Mouse (Mus musculus): ENCODE measurements around the gene Kl.

Kl gene

DNA sequence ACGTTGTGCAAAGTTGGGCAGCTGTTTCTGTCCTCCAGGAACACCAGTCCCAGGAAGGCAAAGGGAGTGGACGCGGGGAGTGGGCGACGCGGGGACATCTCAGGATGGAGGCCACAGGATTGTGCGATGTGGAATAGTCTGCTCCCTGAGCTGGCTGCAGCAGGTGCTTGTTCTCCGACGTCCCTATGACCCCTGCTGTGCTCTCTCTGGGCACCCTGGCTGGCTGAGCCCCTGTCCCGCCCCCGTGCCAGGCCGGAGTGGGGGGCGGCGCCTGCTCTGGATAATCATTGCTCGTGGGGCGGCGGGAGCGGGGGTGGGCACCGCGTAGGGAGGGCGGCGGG lies at the start of gene Kl:
Gene Kl (plus strand): TSS at position 280 of the 341 bp plus-strand sequence.
- DNase-seq (ENCODE audit: low read depth, low spot score): no peak

DNA sequence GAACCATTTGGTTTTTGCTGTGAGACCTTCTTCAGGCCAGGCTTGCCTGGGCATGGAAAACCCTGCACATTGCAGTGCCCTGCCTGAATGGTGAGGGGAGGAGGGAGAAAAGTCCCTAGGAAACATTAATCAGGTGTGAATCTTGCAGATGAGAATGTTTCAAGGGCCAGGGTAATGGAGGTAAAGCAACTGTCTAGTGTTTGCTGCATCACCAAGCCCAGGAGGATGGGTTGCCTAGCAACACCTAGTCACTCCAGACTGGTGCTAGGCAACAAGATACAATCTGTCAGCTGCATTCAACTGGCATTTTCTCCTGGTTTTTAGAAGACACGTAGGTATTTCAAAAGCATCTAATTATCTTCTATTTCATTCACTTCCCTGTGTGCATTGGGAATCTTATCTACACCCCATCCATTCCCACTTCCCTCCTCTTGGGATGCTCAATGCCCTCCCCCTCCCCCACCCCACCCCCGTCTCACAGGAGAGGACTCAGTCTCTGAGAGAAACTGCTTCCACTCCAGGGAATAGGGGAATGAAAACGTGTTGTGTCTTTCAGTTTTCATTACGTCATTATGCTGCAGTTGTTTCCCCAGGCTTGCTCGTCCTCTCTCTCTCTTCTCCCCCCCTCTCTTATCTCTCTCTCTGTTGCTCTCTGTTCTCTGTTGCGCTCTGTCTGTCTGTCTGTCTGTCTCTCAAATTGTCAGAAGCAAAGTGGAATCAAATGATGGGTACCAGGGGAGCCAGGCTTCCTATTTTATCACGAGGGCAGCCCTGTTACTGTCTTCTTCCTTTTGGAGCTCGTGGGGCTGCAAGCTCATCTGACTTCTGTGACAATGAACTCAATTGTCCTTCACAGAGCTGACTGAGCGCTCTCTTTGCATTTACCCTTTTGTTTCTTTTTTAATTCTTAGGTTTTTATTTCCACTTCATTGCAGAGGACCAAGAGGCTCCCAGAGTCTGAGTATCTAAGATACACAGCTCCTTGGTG lies 46.1 kb upstream of the Kl start:
- DNase-seq (ENCODE audit: low read depth, low spot score): peak; percentile 64

DNA sequence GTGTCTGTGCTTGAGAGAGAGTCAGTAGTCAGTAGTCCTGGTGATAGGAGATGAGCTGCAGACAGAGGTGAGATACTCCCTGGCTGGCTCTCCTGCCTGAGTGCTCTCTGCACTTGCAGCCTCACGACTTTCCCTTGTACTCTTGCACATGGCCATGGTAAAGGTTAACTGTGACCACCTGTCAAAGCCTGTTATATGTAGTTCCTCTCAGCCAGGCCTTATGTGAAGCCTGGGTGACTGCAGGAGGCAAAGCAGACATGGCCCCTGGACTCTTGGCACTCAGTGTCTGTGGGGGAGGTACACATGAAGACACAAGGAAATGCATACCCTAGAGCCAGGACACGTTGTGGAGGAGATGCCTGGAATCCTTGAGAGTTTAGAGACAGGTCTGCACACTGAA lies 40.3 kb upstream of the Kl start:
- DNase-seq (ENCODE audit: low read depth, low spot score): no peak

DNA sequence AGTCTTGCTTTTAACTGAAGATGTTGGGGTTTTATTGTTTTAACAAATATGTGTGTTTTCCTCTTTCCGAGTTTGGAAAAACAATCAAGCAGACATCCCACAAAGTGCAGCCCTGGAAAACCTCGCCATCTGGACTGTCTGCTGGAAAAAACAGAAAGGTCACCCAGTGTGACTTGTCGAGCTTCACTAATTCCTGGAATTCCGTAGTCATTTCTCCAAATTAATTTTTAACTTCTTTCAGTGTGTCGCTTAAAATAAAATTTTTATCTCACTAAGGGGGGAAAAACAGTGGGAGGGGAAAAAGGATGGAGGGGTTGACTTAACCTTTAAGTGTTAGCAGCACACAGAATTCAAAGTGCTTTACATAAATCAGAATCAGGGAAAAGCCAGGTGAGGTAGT lies 39.8 kb upstream of the Kl start:
- no peak for DNase-seq (ENCODE audit: low read depth, low spot score)

DNA sequence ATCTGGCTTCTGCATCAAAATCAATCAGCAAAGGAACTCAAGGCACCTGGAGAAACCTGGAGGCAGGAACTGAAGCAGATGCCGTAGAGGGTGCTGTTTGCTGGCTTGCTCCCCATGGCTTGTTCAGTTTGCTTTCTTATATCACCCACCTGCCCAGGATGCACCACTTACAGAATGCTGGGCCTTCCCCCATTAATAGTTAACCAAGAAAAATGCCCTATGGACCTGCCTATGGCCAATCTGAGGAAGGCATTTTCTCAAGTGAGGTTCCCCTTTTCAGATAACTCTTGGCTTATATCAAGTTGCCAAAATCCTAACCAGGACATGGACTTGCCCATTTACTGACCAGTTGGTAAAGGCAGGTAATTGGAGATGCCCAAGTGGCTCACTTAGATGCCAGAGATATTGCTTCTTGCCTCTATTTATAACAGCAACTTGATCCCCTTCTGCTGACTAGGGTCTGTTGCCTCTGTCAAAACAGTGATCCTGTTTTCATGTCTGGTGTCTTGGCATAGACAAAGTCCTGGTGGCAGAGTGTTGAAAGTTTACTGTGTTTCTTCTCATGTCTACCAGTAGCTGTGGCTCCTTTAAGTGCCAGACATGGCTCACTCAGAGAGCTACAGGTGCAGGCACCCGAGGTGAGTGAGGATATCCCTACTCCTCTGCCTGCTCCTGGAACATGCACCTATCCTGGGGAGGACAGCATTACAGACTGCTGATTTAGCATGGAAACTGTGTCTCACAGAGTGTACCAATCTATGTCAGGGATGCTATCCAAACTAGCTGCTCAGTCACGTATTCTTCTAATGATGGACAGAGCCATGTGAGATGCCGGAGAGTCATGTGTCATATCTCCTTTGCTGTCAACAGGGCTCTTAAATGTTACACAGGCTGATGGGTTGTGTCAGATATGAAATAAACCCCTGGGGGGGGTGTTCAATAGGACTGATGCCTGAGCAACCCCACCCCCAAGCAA lies 37.0 kb upstream of the Kl start:
- no peak for DNase-seq (ENCODE audit: low read depth, low spot score)

DNA sequence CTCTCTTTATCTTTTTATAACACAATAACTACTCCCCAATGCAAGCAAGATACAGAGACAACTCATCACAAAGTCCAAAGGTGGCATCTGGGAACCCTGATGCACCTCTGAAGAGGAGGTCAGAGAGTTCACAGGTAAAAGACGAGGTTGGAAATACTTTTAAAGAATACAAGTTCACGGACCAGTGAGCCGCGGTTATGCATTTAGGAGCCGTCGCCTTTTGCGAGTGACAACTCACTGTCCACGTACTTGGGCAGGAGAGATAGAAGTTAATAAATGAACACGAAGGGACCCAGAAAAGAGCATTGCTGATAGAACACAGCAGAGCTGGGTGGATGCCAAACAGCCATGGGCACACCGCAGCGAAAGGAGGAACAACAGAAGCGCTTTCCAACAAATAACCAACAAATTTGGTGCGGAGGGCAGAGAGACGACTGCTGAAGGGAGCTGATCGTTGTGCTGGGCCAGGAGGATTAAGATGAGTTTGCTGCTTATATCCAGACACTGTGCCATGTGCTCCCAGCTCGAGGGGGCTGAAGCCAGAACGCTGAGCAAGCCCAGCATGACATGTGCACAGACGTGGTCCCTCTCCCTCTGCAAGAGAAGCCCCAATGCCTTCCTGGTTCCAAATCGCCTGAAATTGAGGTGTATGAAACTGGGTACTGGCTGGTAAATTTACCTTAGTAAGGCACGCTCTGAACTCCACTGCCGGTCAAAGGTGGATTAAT lies 35.1 kb upstream of the Kl start:
- DNase-seq (ENCODE audit: low read depth, low spot score): no peak

DNA sequence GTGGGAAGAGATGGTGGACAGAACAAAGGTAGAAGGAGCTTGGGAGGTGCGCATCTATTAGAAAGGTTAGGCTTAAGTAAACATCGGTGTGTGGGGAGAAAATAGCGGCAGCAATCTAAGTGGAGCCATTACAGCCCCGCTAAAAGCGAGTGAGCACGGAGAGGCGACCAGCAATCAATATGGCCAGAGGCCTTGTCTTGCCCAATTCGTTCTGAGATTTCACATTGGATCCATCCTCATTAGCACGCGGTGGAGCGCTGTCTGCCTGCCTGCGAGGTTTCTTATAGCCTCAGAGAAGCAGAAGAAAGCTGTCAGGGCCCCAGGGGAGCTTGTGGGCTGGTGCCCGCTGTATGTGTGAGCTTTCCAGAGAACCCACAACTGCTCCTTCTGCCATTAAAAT lies 33.8 kb upstream of the Kl start:
- DNase-seq (ENCODE audit: low read depth, low spot score): no peak

DNA sequence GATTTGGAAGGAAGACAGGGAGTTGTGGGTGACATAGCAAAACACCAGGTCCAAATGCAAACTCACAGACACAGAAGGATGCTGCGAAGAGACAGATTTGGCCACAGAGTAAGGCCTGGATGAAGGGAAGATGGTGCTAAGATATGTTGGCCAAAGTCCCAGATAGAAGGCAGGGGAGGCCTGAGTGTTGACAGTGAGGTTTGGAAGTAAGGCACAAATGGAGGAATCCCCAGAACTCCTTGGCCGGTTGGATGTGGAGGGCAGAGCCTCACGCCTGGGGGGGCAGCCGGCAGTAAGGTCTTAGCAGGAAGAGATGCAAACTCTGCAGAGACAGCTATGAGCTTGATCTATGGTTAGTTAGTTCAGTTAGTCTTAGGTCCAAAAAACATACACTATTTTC lies 33.1 kb upstream of the Kl start:
- DNase-seq (ENCODE audit: low read depth, low spot score): no peak

DNA sequence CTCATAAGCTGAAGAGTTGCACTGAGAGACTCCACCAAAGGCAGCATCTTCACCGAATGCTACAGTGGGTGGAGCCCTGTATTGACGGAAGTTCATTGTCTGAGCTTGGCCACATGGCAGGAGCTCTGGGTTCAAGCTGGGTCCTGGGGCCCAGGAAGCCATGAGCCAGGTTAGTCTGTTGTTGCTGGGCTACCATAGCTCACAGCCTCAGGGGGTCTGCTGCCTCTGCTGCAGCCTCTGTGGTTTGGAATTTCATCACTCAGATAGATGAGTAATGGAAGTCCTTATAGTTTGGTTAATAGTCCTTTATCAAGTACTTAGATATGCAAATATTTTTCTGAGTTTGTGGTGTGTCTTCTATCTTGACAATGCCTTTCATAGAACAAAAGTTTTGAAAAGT lies 32.4 kb upstream of the Kl start:
- peak; percentile 34 for DNase-seq (ENCODE audit: low read depth, low spot score)

DNA sequence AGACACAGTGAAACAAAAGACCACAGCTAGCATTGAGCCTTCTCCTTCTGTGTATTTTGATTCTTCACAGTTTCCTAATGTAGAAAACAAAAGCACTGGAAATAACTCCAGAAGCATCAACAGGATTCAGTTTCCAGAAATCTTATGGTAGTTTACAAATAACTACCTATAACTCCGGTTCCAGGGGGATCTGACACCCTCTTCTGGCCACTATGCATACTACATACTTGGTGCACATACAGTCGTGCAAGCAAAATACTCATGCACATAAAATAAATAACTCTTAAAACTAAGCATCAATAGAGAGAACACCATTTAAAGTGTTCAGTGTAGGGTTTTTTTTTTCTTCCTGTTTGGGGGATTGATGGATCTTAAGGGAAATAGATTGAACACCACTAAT lies 23.0 kb upstream of the Kl start:
- DNase-seq (ENCODE audit: low read depth, low spot score): peak; percentile 60

DNA sequence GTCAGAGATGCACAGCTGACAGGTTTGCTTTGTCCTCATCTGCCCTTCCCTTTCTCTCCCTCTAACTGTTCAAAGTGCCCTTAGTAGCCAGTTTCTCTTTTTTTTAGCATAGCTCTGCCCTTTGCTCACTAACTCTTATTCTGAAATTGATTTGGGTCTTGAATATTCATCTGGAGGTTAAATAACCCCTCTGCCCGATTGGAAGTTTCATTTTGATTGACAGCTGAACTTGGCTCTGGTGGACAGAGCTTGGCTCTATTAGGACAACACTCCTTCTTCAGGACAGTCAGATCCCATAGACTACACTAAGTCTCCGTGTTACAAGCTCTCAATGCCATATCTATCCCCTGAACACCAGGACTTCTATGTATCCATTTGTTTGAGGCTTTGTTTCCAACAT lies 19.8 kb upstream of the Kl start:
- DNase-seq (ENCODE audit: low read depth, low spot score): no peak

DNA sequence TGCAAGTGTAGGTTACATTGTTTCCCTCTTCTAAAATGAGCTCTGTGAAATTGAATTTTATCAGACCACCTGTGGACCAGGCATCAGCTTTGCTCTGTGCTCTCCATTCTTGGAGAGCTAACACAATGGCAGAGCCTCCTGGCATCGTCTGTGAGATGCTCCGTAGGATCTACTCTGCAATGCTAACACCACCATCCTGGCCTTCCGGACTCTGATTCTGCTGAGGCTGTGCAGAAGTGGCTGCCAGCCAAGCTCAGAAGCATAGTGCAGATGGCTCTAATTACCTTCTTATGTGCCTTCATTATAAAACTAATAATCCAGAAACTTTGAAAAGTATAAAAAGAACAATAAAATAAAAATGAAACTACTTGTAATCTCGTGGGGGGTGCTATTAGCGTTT lies 16.2 kb upstream of the Kl start:
- no peak for DNase-seq (ENCODE audit: low read depth, low spot score)

DNA sequence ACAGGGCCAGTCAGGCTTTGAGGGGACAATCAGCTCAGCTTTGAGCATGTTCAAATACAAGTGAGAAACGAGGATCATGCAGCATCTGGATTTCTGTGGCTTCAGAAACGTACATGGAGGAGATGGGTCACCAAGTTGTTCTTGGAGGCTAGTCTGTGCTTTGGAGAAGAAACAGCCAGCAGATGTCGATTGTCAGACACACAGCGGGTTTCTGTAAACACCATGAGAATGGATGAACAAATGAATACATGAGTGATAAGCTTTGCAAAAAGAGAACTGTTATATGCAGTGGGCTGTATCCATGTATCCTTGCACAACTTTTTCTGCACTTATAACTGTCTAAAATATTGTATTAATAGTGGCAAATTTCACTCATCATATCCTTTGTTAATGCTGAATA lies 15.6 kb upstream of the Kl start:
- no peak for DNase-seq (ENCODE audit: low read depth, low spot score)

DNA sequence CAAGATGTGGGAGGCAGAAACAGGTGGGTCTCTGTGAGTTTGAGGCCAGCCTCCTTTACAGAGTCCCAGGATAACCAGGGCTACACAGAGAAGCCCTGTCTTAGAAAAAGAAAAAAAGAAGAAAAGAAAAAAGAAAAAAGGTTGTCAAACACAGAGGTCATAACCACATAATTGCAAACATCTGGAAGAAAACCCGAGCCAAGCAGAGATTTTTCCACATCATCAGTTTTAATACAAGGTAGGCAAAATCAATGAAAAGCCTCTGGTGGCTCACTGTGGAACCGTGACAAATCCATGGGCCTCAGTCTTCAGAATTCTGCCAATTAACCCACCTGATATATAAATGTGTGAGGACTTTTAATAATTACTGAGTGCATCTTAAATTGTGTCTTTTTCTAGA lies 14.9 kb upstream of the Kl start:
- no peak for DNase-seq (ENCODE audit: low read depth, low spot score)

DNA sequence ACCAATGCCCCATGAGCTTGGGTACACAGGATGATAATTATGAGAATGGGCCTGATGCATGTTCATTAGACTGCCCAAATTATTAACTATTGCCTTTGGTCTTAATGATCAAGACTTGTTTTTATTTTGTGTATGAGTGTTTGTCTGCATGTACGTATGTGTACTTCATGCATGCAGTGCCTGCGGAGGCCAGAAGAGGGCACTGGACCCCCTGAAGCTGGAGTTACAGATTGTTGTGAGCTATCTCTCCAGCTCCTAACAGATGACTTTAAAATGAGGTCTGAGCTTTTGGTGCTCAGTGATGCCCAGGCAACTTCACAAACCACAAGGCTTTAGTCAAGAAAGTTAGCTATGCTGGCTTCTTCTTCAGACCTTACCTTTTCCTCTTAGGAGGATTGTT lies 6.8 kb upstream of the Kl start:
- peak; percentile 66 for DNase-seq (ENCODE audit: low read depth, low spot score)

DNA sequence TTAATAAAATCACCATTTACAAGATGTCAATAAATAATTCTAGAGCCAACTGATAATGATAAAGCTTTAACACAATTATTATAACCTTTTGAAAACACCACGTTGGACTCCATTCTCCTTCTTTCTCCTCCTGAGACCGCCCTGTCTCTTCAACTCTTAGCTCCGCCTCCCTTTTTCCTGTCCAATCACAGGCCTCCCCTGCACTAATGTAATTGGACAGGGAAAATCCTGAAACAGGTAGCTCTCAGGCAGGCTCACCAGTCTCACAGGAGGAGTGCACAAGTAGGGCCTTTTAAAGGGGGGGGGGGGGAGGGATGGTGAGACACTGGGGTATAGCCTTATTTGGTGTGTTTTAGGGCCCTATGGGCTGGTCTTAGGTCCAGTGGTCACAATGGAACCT lies 3.3 kb upstream of the Kl start:
- peak; percentile 85 for DNase-seq (ENCODE audit: low read depth, low spot score)

DNA sequence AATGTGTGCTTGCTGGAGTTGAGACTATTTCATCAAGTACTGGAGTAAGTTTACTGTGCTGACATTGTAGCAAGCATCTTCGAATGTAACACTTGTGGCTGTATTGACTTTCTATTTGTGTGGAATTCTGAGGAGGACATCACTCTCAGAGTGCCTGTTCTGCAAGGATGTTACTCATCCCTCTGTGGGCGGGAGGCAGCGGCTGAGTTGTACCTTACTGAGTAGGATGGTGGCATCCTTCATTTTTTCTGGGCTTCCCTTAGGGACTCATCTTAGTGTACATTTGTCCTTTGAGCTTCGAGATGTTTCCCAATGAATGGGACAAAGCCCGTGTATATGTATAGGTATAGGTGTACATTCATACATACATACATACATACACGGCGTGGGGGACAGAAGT lies 1.1 kb upstream of the Kl start:
- no peak for DNase-seq (ENCODE audit: low read depth, low spot score)

DNA sequence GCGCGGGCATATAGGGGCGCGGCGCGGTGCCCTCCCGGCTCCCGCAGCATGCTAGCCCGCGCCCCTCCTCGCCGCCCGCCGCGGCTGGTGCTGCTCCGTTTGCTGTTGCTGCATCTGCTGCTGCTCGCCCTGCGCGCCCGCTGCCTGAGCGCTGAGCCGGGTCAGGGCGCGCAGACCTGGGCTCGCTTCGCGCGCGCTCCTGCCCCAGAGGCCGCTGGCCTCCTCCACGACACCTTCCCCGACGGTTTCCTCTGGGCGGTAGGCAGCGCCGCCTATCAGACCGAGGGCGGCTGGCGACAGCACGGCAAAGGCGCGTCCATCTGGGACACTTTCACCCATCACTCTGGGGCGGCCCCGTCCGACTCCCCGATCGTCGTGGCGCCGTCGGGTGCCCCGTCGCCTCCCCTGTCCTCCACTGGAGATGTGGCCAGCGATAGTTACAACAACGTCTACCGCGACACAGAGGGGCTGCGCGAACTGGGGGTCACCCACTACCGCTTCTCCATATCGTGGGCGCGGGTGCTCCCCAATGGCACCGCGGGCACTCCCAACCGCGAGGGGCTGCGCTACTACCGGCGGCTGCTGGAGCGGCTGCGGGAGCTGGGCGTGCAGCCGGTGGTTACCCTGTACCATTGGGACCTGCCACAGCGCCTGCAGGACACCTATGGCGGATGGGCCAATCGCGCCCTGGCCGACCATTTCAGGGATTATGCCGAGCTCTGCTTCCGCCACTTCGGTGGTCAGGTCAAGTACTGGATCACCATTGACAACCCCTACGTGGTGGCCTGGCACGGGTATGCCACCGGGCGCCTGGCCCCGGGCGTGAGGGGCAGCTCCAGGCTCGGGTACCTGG lies 488 bp downstream of the Kl start:
- no peak for DNase-seq (ENCODE audit: low read depth, low spot score)

DNA sequence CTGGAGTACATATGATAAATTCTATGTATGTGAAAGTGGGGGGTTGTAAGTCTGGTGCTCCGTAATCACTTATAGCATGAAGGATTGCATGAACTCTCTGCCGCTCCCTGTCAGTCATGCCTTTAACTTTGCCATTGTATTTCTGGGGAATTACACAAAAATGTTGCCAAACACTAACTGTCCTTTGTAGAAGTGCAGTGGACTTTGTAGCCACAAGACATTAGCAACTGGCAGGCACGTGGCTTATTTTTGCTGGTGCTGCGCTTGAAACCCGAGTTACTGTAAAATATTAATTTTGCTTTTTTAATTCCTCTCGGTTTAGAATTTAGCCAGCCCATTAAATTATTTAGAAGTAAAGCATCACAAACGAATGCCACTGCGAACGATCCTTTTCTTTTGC lies 2.4 kb downstream of the Kl start:
- no peak for DNase-seq (ENCODE audit: low read depth, low spot score)

DNA sequence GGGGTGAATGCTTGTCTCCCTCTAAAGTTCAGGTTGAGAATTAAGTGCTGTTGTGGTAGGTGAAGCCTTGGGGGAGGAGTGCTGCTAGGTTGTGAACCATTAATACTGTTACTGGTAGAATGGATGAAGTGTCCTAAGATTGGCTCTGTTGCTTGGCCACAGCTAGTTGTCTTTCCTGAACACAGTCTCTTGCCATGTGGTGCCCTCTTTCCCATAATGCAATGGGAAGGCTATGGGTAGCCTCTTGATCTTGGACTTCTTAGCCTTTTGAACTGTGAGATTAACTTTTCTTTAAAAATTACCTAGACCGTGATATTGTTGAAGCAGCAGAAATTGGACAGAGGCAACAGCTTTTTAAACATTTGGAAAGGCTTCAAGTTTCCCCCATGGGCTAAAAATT lies 7.5 kb downstream of the Kl start:
- no peak for DNase-seq (ENCODE audit: low read depth, low spot score)

DNA sequence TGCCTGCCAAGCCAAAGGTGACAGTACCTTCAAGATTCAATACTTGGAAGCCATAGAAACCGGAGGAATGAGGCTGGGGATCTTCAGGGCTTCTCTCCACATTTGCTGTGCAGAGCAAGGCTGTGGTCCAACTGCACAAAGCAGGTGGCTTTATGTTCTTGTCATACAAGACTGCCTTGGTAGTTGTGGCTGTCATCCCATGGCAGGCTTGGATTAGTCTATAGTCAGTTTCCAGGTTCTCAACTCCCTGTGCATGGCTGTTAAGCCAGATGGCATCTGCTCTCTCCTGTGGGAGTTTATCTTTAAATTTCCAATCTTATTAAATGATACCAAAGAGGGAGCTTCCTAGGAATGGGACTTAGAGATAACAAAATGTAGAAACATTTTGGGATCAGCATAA lies 9.2 kb downstream of the Kl start:
- DNase-seq (ENCODE audit: low read depth, low spot score): no peak
